Mouse (Mus musculus) mature B cell (primary cell): Measurements from ENCODE around the gene Tspo.

ENCODE experiments used
- in situ Hi-C: fragments of 300-500 bp; cut with MboI; formaldehyde crosslinking; loops from 2 replicates; pipeline ENCODE4 v1.14.3; 2019

Gene Tspo

GRCm38 (mm10) chr15:83546029-83546428, 17.4 kb upstream of the Tspo start:
- in situ Hi-C loops: no loop called here

DNA sequence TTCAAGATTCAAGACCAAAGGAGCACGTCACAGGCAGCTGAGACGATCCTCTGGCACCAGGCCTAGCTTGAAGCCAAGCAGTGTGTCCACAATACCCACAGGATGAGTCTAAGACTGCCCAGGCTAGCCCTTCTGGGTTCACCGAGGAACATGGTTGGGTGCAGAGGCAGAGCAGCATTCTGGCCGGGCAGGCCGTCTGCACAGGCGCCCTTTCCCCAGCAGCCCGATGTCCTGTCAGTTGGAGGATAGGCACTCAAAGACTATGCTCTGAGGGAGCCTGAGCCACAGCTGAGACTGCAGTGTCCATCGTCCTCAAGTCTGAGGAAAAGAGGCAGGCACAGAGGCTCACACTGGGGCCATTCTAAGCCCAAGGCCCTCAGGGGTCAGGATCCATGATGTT, 16.2 kb upstream of the Tspo start:
- in situ Hi-C loops: no loop called here

DNA sequence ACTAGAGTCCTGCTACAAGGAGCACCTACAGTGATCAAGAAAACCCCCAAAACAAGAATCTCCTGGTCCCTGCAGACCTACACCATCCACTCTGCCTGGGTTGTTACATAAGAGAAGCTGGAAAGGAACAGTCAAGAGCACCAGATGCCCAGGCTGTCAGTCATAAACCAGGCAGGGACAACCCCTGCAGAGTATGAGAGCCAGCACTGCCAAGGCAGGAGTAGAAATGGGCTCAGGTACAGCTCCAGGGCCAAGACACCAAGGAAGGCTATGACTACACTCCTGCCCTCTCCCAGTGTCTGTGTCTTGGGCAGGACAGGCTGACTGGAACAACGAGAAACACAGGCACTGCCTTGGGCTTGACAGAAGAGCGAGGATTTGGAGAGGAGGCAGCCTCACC, 13.3 kb upstream of the Tspo start:
- in situ Hi-C loops: no loop called here

- in situ Hi-C loops: no loop called here
Measured at GRCm38 (mm10) chr15:83553831-83554230, 9.6 kb upstream of the Tspo start.

DNA sequence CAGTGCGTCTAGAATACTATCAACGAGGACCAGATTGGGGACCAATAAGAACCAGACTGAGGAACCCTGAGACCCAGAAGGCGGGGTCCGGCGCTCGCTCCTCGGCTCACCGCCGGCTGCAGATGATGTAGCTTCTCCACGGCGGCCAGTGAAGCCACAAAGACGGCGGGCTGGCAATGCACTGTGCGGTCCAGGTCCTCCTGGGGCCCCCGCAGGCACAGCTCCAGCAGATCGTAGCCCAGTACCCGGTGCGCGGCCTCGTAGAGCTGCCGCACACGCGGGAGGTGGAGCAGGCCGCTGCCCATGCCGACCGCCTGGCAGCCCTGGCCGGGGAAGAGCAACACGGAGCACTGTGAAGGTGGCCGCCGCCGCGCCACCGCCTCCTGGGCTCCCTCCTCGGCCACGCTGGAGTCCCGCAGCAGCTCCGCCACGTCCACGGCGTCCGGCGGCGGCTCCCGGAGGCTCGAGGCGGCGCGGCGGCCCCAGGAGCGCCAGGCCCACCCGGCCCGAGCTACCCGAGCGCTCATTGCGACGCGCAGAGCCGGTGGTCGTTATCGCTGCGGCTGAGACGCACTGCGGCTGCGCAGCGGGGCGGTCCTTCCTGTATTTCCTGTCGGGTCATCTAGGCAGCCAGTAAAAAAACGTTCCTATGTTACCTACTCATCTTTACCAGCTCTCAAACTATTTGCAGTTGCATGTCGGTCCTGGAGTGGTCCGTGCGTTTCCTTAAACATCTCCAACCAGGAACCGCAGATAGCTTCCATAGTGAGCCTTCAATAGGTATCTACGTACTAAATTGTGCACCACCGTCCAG, 8.0 kb upstream of the Tspo start:
- in situ Hi-C loops: no loop called here

- in situ Hi-C loops: no loop called here
Measured at GRCm38 (mm10) chr15:83560941-83561477, 2.4 kb upstream of the Tspo start.

DNA sequence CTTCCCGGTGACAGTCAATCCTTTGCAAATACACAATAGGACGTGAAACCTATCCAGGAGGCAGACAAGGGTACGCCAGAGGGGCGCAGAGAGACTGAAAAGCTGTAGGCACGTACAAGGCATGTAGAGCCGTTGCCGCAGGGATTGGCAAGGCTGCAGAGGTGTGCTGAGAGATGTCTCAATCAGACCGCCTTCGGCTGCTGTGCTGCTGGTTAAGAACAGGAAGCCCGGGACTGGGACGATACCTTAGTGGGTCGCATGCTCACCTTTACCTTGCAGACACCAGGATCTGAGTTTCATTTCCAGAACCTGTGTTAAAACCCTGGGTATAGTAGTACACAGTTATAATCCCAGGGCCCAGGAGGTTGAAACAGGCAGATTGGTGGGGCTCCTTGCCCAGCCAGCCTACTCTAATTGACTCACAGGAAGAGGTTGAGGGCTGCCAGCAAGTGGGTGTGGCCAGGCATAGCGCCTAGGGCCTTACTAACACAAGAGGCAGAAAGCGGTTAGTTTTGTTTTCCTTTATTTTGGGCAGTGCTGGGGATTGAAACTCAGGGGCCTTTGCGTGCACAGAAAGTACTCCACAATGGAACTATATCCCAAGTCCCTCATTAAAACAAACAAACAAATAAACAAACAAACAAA, 644 bp upstream of the Tspo start:
- in situ Hi-C loops: no loop called here

DNA sequence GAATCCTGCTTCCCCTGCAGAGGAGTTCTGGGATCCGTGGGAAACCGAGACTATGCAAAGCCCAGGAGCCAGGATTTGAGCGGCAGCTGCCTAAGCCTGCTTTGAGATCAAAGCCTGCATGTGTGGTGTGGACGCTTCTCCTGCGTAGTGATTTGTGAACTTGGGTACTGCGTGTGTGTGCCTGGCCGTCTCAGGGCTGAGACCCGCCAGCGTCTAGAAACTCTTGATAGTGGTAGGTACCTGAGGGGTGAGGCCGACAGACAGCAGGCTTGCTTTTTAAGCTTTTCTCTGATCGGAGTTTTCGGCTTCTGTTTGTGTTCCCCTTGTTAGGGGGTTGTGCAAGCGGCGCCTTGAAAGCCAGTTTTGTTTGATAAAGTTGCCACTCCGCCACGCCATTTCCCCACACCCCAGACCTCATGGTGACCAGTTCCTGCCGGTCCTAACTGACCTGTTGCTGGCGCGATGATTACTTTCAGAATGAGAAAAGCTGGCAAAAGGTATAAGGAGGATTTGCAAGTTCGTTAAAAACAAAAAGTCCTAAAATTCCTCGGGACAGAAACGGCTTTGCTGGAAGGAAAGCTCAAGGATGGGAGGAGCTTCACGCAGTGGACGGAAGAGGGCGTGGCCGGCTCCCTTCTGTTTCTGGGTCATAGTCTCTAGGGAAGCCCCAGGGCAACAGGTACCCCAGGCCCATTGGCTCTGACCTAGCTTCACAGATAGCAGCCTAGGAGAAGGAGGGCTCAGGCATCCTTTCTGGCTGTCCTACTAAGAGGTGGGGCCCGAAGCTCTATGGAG, 662 bp downstream of the Tspo start:
- in situ Hi-C loops: no loop called here

GRCm38 (mm10) chr15:83565434-83565833, 2.0 kb downstream of the Tspo start:
- in situ Hi-C loops: no loop called here

DNA sequence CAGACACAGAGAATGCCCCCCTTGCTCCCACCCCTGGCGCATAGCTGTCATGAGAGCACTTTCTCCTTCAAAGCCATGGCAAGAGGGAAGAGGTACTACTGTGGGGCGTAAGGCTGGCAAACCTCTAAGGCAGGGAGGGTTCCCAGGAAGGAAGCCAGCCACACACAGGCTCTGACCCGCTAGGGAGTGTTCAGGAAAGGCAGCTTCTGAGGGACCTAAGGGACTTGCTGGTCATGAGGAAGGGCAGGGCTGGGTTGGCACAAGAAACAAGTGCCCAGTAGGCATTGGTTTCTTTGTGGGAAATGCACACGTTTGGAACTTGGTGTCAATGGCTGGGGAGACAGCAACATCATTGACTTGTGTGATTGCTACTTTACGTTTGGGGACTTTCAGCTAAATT, 2.6 kb downstream of the Tspo start:
- in situ Hi-C loops: no loop called here

GRCm38 (mm10) chr15:83567728-83568127, 4.3 kb downstream of the Tspo start:
- in situ Hi-C loops: no loop called here

- in situ Hi-C loops: no loop called here
Measured at GRCm38 (mm10) chr15:83568544-83568943, 5.2 kb downstream of the Tspo start.

DNA sequence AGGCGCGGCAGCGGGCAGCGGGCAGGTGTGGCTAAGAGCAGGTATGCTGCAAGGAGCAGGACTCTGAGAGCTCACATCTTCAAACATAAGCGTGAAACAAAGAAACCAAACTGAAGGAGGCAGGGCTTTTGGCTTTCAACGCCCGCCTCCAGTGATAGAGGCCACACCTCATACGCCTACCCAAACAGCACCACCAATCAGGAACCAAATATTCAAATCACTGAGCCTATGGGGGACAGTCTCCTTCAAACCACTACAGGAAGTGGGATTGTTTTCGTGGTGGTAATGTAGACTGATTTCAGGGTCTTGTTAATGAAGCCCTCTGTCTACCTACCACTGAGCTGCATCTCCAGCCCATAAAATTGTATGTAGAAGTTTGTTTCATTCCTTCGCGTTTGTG, 6.3 kb downstream of the Tspo start:
- in situ Hi-C loops: no loop called here

- in situ Hi-C loops: no loop called here
Measured at GRCm38 (mm10) chr15:83570641-83571040, 7.2 kb downstream of the Tspo start.

- in situ Hi-C loops: no loop called here
Measured at GRCm38 (mm10) chr15:83571636-83572035, 8.2 kb downstream of the Tspo start.

GRCm38 (mm10) chr15:83572132-83572531, 8.7 kb downstream of the Tspo start:
- in situ Hi-C loops: no loop called here

DNA sequence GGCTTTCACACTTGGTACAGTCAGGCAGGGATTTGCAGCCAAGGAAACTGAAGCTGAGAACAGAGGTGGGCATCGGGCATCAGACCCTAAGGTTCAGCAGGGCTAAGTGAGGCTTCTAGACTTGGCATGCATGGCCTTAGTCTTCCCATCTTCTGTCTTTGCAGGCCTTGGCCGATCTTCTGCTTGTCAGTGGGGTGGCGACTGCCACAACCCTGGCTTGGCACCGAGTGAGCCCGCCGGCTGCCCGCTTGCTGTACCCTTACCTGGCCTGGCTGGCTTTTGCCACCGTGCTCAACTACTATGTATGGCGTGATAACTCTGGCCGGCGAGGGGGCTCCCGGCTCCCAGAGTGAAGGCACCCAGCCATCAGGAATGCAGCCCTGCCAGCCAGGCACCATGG, 10.2 kb downstream of the Tspo start:
- in situ Hi-C loops: no loop called here

DNA sequence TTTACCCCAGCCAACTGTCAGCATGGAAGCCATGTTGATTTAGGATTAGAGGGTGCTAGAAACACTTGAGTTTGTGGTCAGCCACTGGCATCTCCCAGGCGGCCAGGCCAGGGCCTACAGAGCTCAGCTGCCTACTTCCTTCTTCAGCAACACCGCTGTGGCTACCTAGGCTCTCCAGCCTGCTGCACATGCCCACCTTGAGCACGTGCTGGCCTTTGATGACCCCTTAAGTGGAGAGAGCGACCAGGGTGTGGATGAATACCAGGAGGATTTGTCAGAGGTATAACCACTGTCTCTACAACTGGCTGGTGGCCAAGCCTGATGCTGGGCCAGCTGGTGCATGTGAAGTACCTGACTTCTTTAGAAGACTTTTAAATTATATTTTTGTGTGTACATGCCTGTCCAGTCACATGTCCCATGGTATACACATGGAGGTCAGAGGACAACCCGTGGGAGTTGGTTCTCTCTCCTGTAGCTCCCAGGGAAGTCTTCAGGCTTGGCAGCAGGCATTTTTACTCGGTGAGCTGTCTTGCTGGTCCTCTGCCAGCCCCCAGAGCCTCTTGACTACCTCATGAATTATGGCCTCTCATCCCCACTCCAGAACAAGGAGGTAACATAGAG, 11.4 kb downstream of the Tspo start:
- in situ Hi-C loops: no loop called here

DNA sequence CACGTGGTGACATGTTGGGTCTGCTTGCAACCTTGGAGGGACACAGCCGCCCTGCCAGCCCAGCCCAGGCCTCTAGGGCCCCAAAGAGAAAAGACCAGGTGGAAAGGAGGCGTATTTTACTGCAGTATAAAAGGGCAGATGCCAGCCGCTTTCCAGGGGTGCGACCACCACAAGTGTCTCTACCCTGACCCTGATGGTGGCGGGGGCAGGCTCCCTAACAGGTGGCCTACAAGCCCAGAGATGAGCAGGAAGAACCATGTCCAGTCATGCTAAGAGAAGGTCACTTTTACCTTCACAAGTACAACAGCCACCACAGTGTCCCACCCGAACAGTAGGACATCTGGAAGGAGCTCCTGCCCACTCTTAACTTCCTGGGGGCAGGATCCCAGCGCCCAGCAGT, 12.2 kb downstream of the Tspo start:
- in situ Hi-C loops: no loop called here

- in situ Hi-C loops: no loop called here
Measured at GRCm38 (mm10) chr15:83576651-83577050, 13.3 kb downstream of the Tspo start.

GRCm38 (mm10) chr15:83582931-83583330, 19.5 kb downstream of the Tspo start:
- in situ Hi-C loops: no loop called here
